Mouse (Mus musculus): Measurements from ENCODE around the gene Tob2.

Gene Tob2

GRCm38 (mm10) chr15:81860471-81861135 lies 2.0 kb upstream of the Tob2 start:
- in situ Hi-C loops (cut with MboI), result no loop called here

GRCm38 (mm10) chr15:81859330-81860255 lies 997 bp upstream of the Tob2 start:
- in situ Hi-C loops (cut with MboI), result no loop called here

GRCm38 (mm10) chr15:81858138-81858516 lies 469 bp downstream of the Tob2 start:
- in situ Hi-C loops (cut with MboI), result no loop called here

- in situ Hi-C loops (cut with MboI), result no loop called here
Measured at GRCm38 (mm10) chr15:81857724-81858116, 876 bp downstream of the Tob2 start.

- in situ Hi-C loops (cut with MboI), result no loop called here
Measured at GRCm38 (mm10) chr15:81856938-81857723, 1.5 kb downstream of the Tob2 start.

- in situ Hi-C loops (cut with MboI), result no loop called here
Measured at GRCm38 (mm10) chr15:81856030-81856790, 2.4 kb downstream of the Tob2 start.

GRCm38 (mm10) chr15:81853081-81853480 lies 5.5 kb downstream of the Tob2 start:
- in situ Hi-C loops (cut with MboI), result no loop called here

GRCm38 (mm10) chr15:81852411-81853000 lies 6.1 kb downstream of the Tob2 start:
- in situ Hi-C loops (cut with MboI), result no loop called here

GRCm38 (mm10) chr15:81851375-81851774 lies 7.2 kb downstream of the Tob2 start:
- in situ Hi-C loops (cut with MboI), result no loop called here

- in situ Hi-C loops (cut with MboI), result no loop called here
Measured at GRCm38 (mm10) chr15:81850718-81851117, 7.9 kb downstream of the Tob2 start.

GRCm38 (mm10) chr15:81849104-81849503 lies 9.5 kb downstream of the Tob2 start:
- in situ Hi-C loops (cut with MboI), result no loop called here

GRCm38 (mm10) chr15:81848301-81848700 lies 10.3 kb downstream of the Tob2 start:
- in situ Hi-C loops (cut with MboI), result no loop called here

GRCm38 (mm10) chr15:81847861-81848260 lies 10.7 kb downstream of the Tob2 start:
- in situ Hi-C loops (cut with MboI), result no loop called here

GRCm38 (mm10) chr15:81847161-81847560 lies 11.4 kb downstream of the Tob2 start:
- in situ Hi-C loops (cut with MboI), result no loop called here

- in situ Hi-C loops (cut with MboI), result no loop called here
Measured at GRCm38 (mm10) chr15:81846755-81847154, 11.8 kb downstream of the Tob2 start.

GRCm38 (mm10) chr15:81845724-81846123 lies 12.9 kb downstream of the Tob2 start:
- in situ Hi-C loops (cut with MboI), result no loop called here

- in situ Hi-C loops (cut with MboI), result no loop called here
Measured at GRCm38 (mm10) chr15:81845033-81845625, 13.5 kb downstream of the Tob2 start.

- in situ Hi-C loops (cut with MboI), result no loop called here
Measured at GRCm38 (mm10) chr15:81842275-81842674, 16.3 kb downstream of the Tob2 start.

GRCm38 (mm10) chr15:81840306-81840705 lies 18.3 kb downstream of the Tob2 start:
- in situ Hi-C loops (cut with MboI), result no loop called here

- in situ Hi-C loops (cut with MboI), result no loop called here
Measured at GRCm38 (mm10) chr15:81839634-81840033, 19.0 kb downstream of the Tob2 start.
